Mouse (Mus musculus) spleen, embryonic (tissue): ENCODE measurements around the gene Speer4f2.
"Not testable (repeated sequence)": the region's sequence is repeated elsewhere in the genome, so short reads cannot be mapped to it uniquely, and the experiment has no call there.

Experiments used
- CTCF ChIA-PET: fragments of 350-600 bp; sonication (Branson Sonifier 250); formaldehyde crosslinking; loops from one replicate; lab custom pipeline; 2022; lab: Charles Lee

The Speer4f2 gene

DNA sequence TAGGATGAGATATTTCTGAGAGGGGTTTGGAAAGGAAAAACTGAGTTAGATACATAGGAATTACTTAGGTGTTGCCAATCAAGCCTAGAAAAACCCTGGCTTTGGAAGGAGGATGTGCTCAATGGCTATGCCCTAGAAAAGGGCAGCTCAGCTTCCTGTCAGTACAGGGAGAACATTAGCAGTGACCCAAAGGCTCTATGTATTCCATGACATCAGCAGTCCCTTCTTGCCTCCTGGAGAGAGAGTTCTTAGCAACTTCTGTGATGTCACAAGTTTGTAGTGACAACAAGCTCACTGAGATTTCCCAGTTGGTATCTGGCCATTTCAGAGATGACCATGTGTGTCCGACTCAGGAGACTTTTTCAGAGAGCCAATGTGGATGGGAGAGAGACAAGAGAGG is at the start of gene Speer4f2:
Speer4f2 (plus strand) TSS at position 301 of the 400 bp plus-strand sequence.
- CTCF ChIA-PET: not testable (repeated sequence)

DNA sequence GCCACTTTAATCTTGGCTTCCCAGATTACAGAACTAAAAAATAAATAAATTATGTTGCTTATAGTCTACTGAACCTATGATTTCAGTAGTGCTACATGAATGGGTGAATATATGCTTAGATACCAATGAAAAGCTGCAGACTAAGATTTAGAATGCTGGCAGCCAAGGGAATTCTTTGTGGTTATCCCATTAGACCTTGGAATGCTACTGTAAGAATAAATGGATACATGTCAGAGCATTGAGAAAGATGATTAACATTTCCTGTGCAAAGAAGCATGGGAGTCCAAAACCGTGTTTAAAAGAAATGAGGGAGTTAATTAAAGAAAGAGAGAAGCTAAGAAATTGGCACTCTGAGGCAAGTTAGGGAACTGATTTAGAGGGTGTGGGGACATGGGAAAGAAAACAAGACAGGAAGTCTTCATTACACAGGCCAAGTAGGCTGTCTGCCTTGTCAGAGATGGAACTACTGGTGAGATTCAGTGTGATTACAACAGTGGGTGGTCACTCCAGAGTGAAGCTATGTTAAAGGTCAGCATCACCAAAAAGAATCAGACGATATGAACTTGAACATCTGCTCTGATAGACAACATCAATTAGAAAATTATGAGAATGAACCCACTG is 43.9 kb upstream of the Speer4f2 start:
- CTCF ChIA-PET: no interaction called here

DNA sequence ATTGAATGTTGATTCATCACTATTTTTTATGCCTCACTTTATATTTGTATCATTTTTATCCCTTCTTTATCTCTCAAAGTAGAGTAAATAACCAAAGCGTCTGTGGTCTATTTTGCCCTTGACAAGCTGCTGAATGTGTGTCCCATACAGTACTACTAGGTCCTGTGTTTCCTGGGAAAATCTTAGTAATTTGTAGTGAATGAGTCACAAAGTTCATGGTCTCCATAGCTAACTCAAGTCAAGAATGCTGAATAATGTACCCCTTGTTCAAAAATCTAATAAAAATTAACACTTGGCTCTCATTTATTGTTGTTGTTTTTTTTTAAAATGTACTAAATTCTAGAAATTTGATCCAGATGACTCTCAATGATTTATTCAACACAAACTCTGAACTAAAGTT is 38.1 kb upstream of the Speer4f2 start:
- CTCF ChIA-PET: no interaction called here

DNA sequence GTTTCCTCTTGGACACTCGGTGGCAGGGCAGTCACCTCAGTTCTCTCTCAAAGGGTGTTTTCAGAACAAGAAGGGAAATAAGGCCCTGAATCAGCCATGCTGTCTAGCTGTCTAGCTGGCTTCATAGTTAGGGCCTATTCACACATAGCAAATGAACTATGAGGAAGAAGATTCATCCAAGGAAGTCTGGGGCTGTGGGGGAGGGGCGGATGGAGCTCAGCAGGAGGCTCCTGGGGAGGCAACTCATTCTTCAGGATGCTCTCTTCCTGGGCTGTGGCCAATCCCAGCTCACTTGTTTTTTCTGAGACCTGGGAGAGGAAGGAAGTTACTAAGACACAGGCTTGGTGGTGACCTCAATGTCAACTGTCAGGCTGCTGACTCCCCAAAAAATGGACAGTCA is 27.2 kb upstream of the Speer4f2 start:
- CTCF ChIA-PET: interaction anchor here (0.7 kb wide), 1 partner anchor 896 kb away, joined by 4 read pairs; no protein-coding TSS in a partner anchor

DNA sequence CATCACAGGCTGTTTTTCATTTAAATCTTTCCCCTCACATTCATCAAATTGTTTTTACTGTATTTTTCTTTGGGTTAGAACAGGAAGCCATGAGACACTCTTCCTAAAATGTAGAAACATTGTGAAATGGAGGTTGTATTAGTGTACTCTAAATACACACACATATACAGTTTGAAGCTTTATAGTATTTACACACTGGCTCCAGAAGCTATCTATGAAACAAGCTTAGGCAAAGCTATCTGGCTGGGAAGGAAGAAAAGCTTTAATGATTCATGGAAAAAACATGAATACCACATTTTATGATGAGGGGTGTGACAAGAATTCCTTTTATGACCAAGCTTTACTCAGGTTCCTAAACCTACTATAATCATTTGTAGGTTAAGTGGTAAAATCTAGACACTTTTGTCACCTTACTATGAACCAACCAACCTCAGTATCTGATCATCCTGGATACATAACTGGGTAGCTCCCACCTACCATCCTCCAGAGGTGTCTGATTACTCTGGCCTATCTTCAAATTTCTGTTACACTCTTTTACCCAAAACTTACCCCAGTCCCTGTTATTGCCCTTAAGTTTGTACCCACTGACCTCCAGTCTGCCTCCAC is 13.5 kb upstream of the Speer4f2 start:
- CTCF ChIA-PET: no interaction called here

DNA sequence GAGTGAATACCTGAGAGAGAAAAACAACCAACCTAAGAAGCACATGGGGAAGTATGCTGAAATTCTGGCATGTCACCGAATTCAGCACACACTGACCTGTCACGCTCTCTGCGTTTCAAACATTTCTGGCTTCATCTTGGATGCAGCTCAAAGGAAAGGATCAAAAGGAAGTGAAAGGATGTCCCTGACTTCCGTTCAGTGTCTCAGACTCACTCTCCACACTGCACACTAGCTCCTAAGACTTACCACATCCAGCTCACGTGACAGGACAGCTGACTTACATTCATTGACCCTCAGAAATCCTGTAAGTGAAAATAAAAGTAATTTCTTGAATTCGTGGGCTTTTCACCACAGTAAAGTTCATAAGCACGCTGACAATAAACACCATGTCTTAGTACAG is 16.9 kb downstream of the Speer4f2 start:
- CTCF ChIA-PET: no interaction called here

DNA sequence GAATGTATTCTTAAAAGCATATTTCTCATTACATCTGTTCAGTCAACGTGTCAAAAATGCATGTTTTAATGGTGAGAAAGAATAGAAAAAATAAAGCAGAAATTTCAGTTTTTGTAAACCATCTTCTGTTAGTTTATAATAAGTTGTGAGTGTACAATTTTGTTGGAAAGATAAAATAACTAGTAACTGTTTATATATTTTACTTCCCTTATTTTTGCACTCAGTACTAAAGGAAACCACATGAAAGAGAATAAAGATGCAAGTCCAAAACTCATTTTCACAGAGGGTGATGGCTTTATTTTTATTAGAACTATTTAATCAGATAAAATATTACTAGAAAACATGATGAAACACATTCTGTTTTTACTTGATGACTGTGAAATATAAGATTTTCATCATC is 18.2 kb downstream of the Speer4f2 start:
- CTCF ChIA-PET: no interaction called here

DNA sequence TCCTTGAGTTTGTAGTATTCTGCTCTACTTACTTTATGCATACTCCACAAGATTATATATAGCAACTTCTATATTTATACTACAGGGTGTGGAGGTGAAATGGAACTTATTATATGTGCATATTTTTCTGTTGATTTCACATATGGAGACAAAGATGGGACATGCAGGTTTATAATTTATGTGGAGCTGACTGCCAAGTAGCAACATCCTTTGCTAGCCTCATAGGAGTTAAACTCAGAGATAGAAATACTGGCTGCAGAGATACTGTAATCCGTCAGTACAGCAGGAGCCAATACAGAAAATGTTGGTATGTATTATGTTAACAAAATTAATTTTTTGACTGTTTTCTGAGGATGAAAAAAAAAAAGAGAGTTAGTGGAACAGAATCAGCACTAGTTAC is 27.6 kb downstream of the Speer4f2 start:
- CTCF ChIA-PET: no interaction called here

DNA sequence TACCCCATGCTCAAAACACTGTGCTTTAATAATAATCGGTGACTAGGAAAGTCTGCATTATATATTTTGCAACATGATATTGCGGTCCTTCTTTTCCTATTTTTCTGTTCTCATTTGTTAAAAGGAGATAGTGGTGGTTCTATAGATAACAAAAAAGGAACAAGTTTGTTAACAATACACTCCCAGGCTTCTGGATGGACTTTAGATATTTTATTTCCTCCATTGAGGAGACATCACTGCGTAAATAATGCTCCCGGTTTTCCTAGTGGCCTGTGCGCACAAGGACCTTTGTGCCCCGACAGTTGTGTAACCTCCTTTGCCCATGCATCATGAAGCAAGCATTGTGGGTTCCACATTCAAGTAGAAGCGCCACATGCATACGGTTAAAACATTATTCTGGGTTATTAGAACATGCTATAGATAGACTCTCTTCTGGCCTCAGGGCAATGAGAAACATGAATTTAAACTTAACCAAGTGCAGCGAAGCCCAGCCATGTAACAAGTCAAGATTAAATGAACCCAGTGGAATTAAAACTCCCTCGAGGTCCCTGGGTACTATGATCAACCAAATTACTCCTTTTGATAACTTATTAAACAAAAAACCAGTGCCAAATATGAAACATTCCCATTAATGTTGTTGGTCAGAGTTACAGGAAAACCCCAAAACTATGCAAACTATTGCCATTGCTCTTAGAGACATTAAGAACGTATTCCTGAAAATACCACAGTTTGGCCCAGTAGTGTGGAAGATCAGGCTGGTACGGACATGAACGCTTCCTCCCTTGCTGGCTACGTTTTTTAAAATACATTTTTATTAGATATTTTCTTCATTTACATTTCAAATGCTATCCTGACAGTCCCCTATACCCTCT is 28.5 kb downstream of the Speer4f2 start:
- CTCF ChIA-PET: no interaction called here

DNA sequence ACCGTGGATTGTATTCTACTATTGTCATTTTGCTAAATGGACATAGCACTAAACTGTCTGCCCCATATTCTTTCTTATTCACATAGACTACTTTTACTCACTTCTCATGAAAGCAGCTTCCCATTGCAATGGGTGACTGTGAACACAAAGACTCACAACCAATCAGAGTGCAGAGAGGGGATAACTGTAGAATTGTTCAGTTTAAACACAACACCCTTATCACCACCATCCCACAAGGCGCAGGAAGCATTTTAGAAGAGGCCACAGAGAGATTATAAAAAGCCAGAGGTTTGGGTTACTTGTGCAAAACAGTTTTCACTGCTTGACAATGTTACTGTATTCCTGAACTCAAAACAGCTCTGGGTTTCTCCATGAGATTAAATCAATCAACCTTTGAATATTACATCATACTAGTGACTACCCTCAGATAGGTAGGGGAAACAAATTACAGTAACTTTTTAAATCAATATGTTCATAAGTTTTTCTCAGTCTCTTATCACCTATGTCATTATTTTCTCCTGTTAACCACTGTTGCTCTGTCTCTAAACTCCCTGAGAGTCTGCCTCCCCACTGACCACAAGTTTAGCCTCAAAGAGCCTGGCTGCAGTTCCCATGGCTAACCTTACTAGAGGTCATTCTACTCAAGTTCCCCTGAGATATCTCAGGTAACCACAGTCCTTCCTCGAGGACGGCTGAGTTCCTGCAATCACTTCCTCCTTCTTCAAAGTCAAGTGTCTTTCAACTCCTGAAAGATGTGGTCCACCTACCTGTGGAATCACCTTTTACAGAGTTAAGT is 29.5 kb downstream of the Speer4f2 start:
- CTCF ChIA-PET: no interaction called here

DNA sequence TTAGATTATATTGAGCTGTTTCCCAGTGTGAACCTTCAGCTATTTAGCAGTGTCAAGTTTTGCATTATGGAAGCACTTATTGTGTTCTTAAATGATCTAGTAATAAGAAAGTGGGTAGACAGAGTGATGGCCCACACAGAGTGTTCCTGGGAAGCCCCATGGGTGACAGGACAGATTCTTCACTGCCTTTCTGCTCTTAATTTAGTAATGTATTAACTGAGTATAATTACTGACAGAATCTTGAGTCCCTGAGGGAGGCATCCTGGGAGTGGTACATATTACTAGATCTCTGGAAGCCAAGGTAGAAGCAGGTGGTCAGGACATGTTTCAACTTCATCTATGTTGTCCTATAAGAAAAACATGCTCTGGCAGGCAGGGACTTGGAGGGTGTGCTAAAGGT is 30.6 kb downstream of the Speer4f2 start:
- CTCF ChIA-PET: no interaction called here

DNA sequence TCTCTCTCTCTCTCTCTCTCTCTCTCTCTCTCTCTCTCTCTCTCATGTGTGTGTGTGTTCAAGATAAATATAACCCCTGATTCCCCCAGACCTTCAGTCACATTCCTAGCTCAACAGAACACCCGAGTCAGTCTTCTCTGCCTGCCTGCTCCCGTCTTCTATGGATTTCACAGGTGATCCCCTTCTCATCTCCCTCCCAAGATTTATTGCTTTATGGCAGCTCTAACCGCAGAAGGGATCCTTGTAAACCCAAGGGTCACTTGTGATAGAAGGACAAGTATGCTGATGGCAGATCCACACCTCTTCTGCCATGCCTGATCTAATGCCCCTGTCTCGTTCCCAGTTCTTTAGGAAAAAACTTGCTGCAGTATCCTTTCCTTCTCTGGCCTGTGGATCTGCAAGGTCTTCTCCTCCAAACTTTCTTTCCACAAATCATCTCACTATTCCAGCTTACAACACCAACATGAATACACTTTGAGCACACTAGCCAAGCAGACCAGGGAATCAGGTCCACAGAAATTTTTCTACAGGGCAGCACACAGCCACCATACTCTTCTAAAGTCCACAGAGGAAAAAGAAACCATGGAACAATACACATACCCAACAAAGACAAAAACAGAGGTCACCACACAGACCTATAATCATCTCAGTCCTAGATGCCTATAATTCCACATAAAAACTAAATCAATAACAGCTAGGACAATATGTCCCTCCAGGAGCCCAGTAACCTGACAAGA is 36.1 kb downstream of the Speer4f2 start:
- CTCF ChIA-PET: no interaction called here

DNA sequence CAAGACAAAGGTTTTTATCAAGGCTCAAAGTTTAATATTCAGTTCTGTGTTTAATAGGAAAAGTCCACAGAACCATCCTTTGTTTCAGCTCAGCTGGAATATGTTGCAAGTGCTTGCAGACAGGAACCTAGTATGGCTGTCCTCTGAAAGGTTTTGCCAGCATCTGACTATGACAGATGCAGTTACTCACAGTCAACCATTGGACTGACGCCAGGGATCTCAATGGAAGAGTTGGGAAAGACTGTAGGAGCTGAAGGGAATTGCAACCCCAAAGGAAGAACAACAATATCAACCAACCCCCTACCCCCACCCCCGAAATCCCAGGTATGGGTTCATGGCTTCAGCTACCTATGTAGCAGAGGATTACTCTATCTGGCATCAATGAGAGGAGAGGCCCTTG is 44.2 kb downstream of the Speer4f2 start:
- CTCF ChIA-PET: no interaction called here

DNA sequence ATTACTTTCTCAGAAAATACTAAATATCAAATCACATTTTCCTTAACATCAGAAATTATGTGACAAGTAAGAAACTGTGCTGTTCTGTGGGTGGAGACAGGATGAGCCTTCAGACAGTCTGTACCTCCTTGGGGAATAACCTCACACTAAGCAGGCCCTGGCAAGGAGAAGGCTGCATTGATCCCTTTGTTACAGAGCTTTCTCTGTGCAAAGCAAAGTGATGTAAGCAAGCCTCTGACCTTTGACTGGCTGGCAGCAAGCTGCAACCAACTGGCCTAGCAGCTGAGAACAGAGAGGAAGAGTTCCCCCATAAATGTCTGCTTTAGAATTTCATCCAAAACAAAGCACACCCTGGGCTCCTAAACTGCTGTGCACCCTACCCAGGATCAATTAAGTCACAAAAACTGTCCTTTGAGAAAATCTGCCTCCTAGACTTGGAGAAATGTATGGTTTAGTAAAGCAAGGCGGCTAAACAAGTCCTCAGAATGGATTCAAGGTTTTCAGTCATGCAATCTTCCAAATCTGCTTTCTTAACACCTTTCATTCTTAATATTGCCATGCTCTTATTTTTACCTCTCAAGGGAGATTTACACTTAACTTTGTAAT is 46.3 kb downstream of the Speer4f2 start:
- CTCF ChIA-PET: no interaction called here

DNA sequence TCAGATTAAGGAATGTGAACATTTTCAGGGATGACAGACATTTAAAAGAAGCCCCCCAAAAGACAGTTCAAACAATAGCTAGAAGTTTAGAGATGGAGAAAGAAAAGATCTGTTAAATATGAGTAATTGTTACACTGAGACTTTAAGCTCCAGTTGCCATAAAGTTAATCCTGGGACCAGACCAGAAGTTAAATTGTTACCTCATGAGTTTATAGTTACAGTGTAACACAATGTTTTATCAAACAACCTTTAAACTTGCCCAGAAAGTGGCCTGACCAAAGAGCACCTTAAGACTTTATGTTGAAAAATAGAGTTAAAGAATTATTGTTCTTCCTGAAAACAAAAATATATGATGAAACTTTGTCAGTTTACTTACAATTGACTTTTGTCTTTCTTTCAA is 46.9 kb downstream of the Speer4f2 start:
- CTCF ChIA-PET: no interaction called here

DNA sequence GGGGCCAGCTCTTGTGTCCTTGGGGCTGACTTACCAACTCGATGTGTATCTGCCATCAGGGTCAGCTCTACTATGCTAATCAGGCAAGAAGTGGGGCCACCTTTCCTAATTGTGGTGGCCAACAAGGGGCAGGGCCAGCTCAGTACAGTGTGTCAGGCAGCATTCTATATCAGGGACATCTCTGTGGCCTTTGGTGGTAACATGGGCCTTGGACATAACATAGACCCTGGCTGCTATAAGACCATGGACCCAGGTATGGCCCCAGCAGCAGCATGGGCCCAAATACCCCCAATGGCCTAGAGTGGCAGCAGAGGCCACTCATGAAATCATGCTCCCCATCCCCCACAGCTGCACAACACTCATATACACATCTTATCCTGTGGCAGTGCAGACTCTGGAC is 49.2 kb downstream of the Speer4f2 start:
- CTCF ChIA-PET: no interaction called here

DNA sequence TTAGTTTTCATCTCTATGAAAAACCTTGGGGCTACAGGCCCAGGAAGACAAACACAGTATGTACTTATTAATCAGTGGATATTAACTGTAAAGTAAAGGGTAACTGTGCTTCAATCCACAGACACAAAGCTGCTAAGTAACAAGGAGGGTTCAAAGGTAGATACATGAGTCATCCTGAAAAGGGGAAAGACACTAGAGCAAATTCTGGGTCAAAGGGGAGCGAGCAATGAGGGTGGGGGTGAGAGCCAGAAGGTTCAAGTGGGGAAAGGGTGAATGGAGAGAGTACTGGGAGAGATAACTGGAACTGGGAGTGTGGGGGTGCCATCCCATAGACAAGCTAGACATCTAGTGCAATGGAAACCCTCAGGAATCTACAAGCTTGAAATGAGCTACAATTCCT is 54.0 kb downstream of the Speer4f2 start:
- CTCF ChIA-PET: no interaction called here
